Mouse (Mus musculus) 3T3-L1 (cell line): ENCODE results near the gene Armcx4.

ENCODE experiments used
- DNase-seq: peaks from one replicate; pipeline ENCODE4 v3.0.0-alpha.2; 2015; ENCODE audit warnings: low read depth, low spot score

Armcx4 gene

DNA sequence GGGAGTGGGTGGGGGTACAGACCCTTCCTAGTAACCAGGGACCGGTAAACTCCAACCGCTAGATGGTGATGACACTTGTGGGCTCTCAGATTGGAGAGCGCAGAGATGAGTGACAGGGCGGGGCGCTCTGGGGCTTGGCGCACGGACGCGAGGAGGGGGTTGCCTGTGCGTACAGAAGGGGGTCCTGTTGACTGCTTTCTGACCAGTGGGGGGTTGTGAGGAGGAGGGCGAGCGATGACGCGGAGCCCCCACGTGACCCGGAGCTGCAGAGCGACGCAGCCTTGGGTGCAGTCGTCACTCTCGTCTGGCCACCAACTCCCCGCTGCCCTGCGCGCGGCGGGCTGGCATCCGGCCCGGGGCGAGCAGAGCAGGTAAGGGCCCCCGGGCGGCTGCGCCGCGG is at the start of gene Armcx4:
Gene Armcx4 (plus strand): TSS at position 253 of the 400 bp plus-strand sequence.
- peak; percentile 49 for DNase-seq

DNA sequence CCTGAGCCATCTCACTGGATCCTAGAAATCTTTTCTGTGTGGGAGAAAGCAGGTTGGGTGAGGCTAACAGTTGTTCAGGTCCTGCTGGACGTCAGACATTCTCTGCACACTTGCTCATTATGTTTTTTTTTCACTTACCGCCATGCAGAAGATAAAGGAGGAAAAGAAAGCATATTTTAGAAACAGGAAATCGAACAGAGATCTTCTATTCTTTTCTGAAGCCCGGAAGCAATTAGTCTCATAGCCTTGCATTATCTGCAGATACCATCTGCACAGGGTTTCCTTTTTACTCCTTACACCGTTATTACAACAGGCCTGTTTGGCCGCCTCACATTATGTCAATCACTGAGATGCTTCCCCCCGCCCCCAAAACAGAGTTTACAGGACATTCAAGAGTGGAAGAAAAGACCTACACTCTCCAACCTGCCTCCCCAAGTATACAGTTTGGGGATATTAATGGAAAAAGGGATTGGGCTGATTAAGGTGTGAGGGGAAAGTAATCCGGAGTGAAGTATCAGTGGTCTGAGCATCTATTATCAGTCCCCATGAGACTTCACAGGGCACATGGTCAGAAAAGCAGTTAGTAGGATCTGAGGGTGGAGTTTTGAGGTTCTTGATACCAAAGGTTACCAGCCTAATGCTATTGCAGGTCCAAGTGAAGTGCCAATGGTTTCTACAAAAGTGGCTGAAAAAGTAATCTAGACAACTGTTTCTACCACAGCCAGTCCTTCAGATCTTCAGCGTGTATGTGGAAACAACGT is 45.1 kb upstream of the Armcx4 start:
- DNase-seq: no peak

- no peak for DNase-seq
These were observed 40.0 kb upstream of the Armcx4 start for GRCm38 (mm10) chrX:134646338-134646737.

- no peak for DNase-seq
These were observed 38.9 kb upstream of the Armcx4 start for GRCm38 (mm10) chrX:134647421-134647820.

GRCm38 (mm10) chrX:134648031-134648692 is 38.2 kb upstream of the Armcx4 start:
- DNase-seq: peak; percentile 89

DNA sequence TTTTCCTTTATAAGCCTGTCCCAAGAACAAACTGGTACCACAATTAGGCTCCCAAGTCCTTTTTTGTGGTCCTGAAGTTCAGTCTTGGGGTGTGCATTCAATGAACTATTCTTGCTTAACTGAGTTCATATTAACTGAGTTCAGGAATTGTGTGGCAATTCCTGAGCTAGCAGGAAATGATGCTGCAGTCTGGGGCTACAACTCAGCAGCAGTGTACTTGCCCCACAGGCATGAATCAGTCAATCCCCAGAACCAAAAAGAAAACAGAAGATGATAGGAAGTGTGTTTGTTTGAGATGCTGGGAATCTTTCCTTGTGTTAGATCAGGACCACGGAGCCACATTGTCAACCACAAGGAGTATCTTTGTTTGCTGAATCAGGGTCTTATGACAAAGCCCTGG is 34.3 kb upstream of the Armcx4 start:
- peak; percentile 4 for DNase-seq

DNA sequence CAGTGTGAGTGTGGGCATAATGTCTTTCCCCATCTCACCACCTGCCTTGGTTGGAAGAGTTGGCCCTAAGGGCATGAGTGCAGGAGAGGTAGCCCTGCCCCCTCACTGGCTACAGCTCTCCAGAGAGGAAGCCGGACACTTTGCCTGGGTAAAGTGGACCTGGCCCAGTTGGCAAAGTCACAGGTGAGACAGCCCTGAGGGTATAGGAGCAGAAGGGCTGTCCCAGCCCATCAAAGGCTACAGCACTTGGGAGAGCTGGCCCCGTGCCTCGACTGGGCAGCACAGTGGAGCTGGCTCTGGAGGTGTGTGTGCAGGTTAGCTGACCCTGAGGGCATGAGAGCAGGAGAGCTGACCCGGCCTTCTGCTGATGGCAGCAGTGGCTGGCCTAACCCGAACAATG is 24.7 kb upstream of the Armcx4 start:
- no peak for DNase-seq

DNA sequence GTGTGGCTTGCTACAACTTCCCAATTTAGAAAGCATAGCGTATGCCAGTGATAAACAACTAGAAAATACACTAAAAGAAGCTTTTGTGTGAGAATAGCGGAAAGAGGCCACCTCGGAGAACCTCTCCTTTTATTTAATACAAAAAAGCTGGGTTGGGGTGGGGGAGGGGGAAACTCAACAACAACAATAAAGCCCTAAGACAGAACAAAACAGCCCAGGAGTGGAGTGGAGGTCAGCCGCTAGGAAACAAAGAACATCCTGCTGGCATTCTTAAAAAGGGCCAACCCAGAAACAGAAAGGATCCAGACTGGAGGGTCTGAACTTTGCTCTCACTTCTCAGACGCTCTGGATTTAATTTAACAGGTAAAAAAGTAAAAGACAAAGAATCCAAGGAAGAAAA is 11.3 kb upstream of the Armcx4 start:
- DNase-seq: no peak

- DNase-seq: no peak
These were observed 10.4 kb upstream of the Armcx4 start for GRCm38 (mm10) chrX:134675959-134676358.

DNA sequence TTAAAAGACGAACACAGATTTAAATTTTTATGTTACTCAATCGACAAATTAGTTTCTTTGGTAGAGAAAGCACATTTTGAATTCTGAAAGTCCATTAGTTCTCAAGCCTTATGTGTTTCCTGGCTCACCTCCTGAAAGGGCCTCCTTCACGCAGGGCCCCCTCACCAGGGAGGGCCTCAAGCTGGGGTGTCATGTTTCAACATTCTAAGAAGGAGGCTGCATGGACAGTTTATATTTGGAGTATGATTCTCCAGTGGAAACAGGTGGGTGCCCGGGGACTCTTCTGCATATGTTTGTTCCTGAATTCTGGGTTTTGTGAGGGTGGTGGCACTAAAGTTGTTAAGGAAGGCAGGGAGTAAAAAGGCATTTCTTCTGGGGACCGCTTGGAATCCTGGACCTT is 1.4 kb upstream of the Armcx4 start:
- peak; percentile 34 for DNase-seq

GRCm38 (mm10) chrX:134686739-134687171 is 436 bp downstream of the Armcx4 start:
- DNase-seq: peak; percentile 60

- no peak for DNase-seq
These were observed 3.4 kb downstream of the Armcx4 start for GRCm38 (mm10) chrX:134689676-134690075.

DNA sequence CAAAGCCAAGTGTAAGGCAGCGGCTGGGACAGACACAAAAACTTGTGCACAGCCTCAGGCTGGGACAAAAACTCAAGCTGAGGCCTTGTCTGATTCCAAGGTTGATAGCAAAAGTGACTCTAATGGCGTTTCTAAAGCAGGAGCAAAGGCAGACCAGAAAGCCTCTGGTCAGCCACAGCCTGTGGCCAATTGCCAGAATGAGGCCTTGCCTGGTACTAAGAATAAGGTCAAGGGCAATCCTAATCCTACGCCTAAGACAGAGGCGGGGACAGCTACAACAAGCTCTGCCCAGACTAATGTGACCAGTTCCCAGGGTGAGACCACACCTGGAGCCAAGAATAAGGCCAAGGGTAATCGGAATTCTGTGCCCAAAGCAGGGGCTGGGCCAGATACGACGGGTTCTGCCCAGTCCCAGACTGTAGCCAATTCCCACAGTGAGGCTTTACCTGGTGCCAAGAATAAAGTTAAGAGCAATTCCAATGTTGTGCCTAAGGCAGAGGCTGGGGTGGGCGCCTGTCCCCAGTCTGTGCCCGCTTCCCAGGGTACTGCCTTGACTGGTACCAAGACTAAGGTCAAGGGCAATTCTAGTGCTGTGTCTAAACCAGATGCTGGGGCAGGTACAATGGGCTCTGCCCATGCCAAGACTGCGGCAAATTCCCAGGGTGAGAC is 4.7 kb downstream of the Armcx4 start:
- DNase-seq: no peak

- no peak for DNase-seq
These were observed 5.2 kb downstream of the Armcx4 start for GRCm38 (mm10) chrX:134691540-134691935.

DNA sequence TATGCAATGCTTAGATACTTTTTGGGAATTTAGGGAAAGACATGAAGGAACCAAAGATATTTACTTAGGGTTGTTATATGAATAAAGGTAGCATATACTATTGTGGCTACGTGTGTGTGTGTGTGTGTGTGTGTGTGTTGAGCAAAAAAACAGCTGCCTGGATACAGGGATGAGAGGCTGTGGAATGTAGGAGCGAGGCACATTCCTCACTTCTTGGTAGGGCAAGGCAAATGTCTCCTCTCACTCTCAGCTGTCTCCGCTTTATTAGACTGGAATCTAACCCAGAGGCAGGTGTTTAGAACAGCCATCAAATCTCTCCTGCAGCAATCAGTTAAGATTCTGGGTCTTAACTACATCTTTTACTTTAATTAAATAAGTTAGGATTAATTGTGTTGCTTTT is 30.5 kb downstream of the Armcx4 start:
- no peak for DNase-seq

- peak; percentile 87 for DNase-seq
These were observed 31.5 kb downstream of the Armcx4 start, which contains the start of gene Armcx1 for GRCm38 (mm10) chrX:134717752-134718308. Gene Armcx1 (plus strand): TSS chrX:134717963.

DNA sequence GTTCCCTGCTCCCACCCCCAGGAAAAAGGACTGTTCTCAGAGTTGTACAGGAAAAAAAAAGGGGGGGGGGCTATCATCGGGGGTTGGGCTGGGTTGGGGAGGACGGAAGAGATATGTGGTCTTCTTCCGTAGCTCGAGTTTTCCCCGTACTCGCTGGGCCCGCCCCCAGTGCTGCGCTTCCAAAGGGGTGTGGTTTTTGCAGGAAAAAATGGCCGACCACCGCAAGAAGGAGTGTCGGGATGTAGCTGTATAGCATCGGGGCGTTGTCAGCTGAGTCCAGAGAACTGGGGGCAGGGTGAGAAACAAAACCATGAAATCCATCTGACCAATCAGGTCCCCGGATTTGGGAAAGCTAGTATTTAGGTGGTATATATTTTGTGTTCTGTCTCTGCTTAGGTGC is 32.2 kb downstream of the Armcx4 start:
- DNase-seq: peak; percentile 83

GRCm38 (mm10) chrX:134723762-134724161 is 37.4 kb downstream of the Armcx4 start:
- DNase-seq: peak; percentile 15

DNA sequence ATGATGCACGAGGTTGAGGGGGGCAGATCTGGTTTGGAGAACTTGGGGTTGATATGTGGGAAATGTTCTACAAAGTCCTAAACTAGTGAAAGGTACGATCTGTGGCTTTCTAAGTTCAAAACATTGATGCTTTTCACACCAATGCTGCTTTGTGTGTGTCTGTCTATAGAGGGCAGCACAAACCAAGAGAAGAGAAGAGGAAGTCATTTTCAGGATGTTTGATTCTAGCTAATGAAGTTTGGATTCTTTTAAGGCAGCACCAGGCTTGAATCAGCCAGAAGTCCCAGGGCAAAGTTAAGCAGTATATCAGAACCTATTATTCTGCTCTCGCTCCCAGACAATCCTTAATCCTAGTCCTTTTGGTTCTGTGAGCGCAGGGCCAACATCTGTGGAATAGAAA is 43.5 kb downstream of the Armcx4 start:
- peak; percentile 46 for DNase-seq

GRCm38 (mm10) chrX:134737796-134738195 is 51.5 kb downstream of the Armcx4 start:
- no peak for DNase-seq

DNA sequence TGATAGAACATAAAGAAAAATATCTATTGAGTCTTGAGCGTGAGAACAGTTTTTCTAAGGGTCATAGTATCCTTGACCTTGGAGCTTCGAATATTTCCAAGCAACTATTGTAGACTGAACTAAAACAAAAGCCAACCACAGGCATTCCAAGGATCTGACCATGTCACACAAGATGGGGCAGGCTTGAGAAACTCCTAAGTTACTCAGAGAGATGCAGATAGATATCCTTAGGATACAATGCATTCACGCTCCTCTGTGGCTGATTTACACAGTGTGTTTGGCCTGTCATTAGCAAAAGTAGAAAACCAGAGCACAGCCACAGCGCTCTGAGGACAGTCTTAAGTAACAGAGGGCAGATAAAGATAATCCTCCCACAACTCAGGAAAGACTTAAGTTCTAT is 52.8 kb downstream of the Armcx4 start:
- no peak for DNase-seq

GRCm38 (mm10) chrX:134741862-134742261 is 55.5 kb downstream of the Armcx4 start:
- no peak for DNase-seq
